Mouse (Mus musculus) bone marrow, adult 2 months (tissue): ENCODE data around the gene Mrps12. TPM values are rescaled to one million over a fixed set of nuclear protein-coding genes. Genes with fewer than 3 reads are reported as not detected.
A peak's percentile ranks its signal among the peaks of the same experiment; 100 is the strongest.

Experiments used
- H3K27ac ChIP-seq: fragments of 200-500 bp; 2 replicates; pipeline ENCODE4 v1.5.1; 2012; ENCODE audit warnings: low read depth, mild to moderate bottlenecking, control low read depth, inconsistent platforms, low read length; ENCODE audit not compliant: control insufficient read depth, poor library complexity, insufficient read depth
- H3K4me1 ChIP-seq: fragments of 200-500 bp; 2 replicates; pipeline ENCODE4 v1.6.1; 2011; ENCODE audit warnings: low read length; ENCODE audit not compliant: control insufficient read depth, insufficient read depth
- H3K4me3 ChIP-seq: fragments of 200-500 bp; replicated peaks from 2 replicates; pipeline ENCODE3; 2011; ENCODE audit warnings: mild to moderate bottlenecking, low read depth, low read length, control low read depth; ENCODE audit not compliant: control insufficient read depth
- CTCF ChIP-seq: fragments of 200-500 bp; IDR thresholded peaks from 2 replicates; pipeline ENCODE4 v1.5.1; 2011; ENCODE audit warnings: low read length, control low read depth; ENCODE audit not compliant: control insufficient read depth, insufficient read depth
- POLR2A ChIP-seq: fragments of 200-500 bp; IDR thresholded peaks from 2 replicates; pipeline ENCODE4 v1.6.1; 2011; ENCODE audit warnings: low read depth, mild to moderate bottlenecking, control low read depth, low read length, borderline replicate concordance; ENCODE audit not compliant: control insufficient read depth
- WGBS: fragments of 180-500 bp; shearing (Covaris S2); methylation state at CpG from one replicate; pipeline ENCODE4 v1.1.7; 2018; 5-methylcytosine and 5-hydroxymethylcytosine counted together
- polyA plus RNA-seq: library from polyadenylated mRNA; stranded (reverse); fragments of >200 nt; gene quantifications from 2 replicates; pipeline ENCODE4 v1.2.4, GENCODE M21; 2011; ENCODE audit warnings: low replicate concordance; ENCODE audit not compliant: missing spikeins, insufficient read depth, insufficient read length

The Mrps12 gene
- 46.5 and 85.1 TPM in 2 replicates for polyA plus RNA-seq

- no peaks in the 10 kb centered on the region; the same call in 1 of the 2 replicates for H3K4me1 ChIP-seq
- TF ChIP-seq CTCF (peak; percentile 83), POLR2A (peak; percentile 60; the same call in 1 of the 2 replicates)
- under 1% methylated on average over 39 of the region's 39 CpGs for WGBS
- H3K4me3 ChIP-seq: peak within 1 kb of the TSS; percentile 97
- peak within 1 kb of the TSS; percentile 88 for H3K27ac ChIP-seq
Measured at GRCm38 (mm10) chr7:28741709-28742438, at the start of gene Mrps12, which contains the start of gene Sars2. TSS of gene Mrps12 (minus strand) at chr7:28741820. TSS of gene Sars2 (plus strand) at chr7:28741992.

DNA sequence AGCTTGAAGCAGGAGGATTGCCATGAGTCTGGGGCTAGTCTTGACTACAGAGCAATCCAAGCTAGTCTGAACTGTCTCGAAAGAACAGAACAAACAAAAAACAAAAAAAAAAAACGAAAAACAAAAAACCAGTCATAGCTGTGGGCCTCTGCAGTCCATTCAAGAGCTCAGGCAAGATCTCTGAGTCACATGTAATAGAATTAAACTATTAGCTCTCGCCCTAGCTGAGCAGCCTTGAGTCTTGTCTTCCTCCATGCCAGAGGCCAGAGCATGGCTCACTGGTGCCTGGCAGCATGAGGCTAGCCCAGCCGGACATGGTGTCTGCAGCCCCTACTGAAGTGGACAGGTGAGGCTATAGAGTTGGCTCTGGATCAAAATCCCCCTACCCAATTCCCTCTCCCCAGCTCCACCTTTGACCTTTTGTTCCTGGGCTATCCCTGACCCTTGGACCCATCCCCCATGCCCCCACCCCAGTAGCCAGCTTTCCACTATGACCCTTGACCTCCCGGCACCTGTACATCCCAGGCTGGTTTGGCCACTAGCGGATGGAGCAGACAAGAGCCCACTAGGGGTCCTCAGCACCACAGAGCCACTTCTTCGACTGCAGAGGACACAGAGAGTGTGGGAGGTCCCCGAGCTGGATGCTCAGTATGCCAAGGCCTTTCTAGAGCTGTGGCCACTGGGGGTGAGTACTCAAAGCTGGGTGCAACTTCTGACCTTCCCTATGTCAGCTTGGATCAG lies 48.6 kb upstream of the Mrps12 start:
- Histone ChIP-seq H3K4me3 (no peak overlapping the region), H3K27ac (no peak overlapping the region), H3K4me1 (peaks cover 3% of the 10 kb centered on the region; the same call in 1 of the 2 replicates)
- TF ChIP-seq POLR2A (no peak), CTCF (no peak)
- 70% methylated on average over 8 of the region's 8 CpGs for WGBS

DNA sequence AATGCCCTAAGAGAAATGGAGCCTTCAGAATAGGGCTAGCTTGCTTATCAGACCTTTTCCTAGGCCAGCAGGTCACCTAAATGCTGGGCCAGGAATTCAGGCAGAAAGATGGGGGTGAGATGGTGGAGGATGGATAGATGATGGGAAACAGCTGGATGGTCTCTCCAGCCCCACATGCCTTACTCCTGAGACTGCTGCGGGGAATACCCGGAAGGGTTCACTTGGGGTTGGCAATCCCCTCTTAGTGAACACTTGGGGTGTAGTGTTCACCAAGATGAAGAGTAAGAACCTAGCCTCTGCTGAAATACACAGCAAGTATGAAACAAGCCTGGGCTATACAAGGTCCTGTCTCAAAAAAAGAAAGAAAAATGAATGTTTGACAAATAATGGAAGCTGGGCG lies 47.6 kb upstream of the Mrps12 start:
- Histone ChIP-seq H3K27ac (peak overlapping the region; percentile 70), H3K4me3 (peak overlapping the region; percentile 81), H3K4me1 (peaks cover 3% of the 10 kb centered on the region; the same call in 1 of the 2 replicates)
- 67% methylated on average over 3 of the region's 3 CpGs for WGBS
- TF ChIP-seq CTCF (no peak), POLR2A (no peak)

DNA sequence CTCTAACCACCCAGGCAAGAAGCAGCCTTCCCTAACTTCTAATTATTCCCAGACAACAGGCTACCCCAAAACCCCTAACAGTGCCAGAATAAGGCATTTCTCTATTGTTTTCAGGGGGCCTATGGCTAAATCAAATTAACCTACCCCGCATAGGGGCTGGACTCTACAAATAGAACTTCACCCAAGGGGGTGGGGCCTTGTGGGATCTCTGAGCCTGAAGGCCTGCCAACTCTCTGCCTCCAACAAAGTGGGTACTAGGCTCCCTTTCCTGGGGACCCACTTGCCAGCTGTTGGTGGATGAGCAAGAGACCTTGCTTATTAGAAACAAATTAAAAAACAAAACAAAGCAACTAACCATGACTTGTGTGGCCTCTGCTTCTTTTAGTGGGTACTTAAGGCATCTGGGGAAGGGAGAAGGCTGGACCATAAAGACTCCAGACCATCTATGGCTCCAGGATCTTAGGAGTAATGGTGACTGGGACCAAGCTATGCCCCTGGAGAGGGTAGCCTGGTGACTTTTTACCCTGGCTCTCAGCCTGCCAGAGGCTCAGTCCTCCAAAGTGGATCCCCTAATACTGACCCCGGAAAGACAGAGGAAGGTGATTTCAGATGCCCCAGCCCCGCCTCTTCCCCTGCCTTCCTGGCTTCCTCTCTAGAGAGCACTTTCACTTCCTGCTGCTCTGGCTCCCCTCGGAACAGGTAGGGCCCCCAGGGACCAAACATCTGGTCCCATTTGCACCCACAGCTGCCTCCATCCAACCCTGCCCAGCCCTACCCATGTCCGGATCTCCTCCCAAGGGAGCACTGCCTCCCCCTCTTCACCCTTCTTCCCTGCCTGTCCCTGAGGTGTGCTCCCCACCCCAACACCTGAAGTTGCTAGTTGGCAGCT lies 46.9 kb upstream of the Mrps12 start, which contains the start of gene Rinl:
Gene Rinl (plus strand): TSS at position 663 of the 889 bp plus-strand sequence.
- peaks cover 3% of the 10 kb centered on the region; the same call in 1 of the 2 replicates for H3K4me1 ChIP-seq
- WGBS: 17% methylated on average over 5 of the region's 5 CpGs
- TF ChIP-seq CTCF (no peak), POLR2A (no peak)
- H3K27ac ChIP-seq: peak within 1 kb of the TSS; percentile 70
- H3K4me3 ChIP-seq: peak within 1 kb of the TSS; percentile 81

DNA sequence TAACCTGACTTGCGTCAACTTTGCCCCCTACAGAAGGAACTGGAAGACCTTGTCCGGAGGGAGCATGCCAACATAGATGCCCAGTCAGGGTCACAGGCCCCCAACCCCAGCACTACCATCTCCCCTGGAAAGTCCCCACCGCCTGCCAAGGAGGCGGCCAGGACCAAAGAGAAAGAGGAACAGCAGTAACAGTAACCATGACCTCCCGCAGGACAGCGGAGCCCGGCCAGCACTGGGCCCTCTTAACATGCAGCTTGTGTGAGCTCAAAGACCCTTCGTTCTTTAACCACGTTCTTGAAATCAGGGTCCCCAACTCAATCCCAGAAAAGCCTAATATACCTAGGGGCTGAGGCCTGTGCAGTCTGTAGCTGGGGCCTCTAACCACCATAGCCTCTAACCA lies 46.3 kb upstream of the Mrps12 start:
- peaks cover 3% of the 10 kb centered on the region; the same call in 1 of the 2 replicates for H3K4me1 ChIP-seq
- WGBS: 79% methylated on average over 9 of the region's 9 CpGs
- H3K4me3 ChIP-seq: no peak overlapping the region
- peak overlapping the region; percentile 20; the same call in 1 of the 2 replicates for H3K27ac ChIP-seq
- TF ChIP-seq POLR2A (no peak), CTCF (no peak)

GRCm38 (mm10) chr7:28785161-28785560 lies 43.5 kb upstream of the Mrps12 start:
- no peak overlapping the region for H3K4me3 ChIP-seq
- H3K27ac ChIP-seq: no peak overlapping the region
- no peak for TF ChIP-seq POLR2A
- TF ChIP-seq CTCF: no peak
- WGBS: 78% methylated on average over 5 of the region's 5 CpGs
- H3K4me1 ChIP-seq: peaks cover 10% of the 10 kb centered on the region

DNA sequence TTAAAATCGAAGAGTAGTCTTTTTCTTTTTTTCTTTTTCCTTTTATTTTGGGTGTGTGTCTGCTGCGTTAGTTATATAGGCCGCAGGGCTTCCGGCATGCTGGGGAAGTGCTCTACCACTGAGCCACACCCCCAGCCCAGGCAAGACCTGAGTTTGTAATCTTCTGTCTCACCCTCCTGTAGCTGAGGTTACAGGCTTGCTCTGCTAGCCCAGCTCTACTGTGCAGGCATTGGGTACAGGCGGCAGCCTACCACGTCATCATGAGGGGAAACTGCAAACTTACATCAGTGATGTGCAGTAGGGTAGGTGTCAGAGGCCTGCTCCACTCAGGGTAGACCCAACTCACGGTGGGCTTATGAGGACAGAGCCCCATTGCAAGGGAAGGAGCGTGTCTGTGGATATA lies 39.6 kb upstream of the Mrps12 start:
- Histone ChIP-seq H3K4me1 (peaks cover 9% of the 10 kb centered on the region), H3K4me3 (peak overlapping the region; percentile 49)
- TF ChIP-seq POLR2A (no peak), CTCF (no peak)

More for the DNA sequence above, 39.6 kb upstream of the Mrps12 start:
- H3K27ac ChIP-seq: peak overlapping the region; percentile 76
- 33% methylated on average over 8 of the region's 8 CpGs for WGBS
